Mouse (Mus musculus) myocyte (in vitro differentiated cells): ENCODE measurements around the gene Serinc5. TPM values are rescaled to one million over a fixed set of nuclear protein-coding genes. Genes with fewer than 3 reads are reported as not detected.
A peak's percentile ranks its signal among the peaks of the same experiment; 100 is the strongest.

Experiments
- H3K27me3 ChIP-seq: one replicate; pipeline ENCODE4 v1.6.1; 2011; ENCODE audit not compliant: control insufficient read depth, insufficient read depth, insufficient read length
- H3K36me3 ChIP-seq: one replicate; pipeline ENCODE4 v1.6.1; 2011; ENCODE audit not compliant: control insufficient read depth, insufficient read depth
- H3K4me2 ChIP-seq: one replicate; pipeline ENCODE4 v1.6.1; 2011; ENCODE audit warnings: low read depth, control low read depth
- H3K4me3 ChIP-seq: one replicate; pipeline ENCODE4 v1.5.1; 2011; ENCODE audit warnings: mild to moderate bottlenecking, control low read depth, moderate library complexity
- H3K79me2 ChIP-seq: one replicate; pipeline ENCODE4 v1.6.1; 2011; ENCODE audit not compliant: control insufficient read depth, insufficient read depth
- H3ac ChIP-seq: one replicate; pipeline ENCODE4 v1.6.1; 2011; ENCODE audit not compliant: control insufficient read depth, insufficient read length
- CEBPB ChIP-seq: IDR thresholded peaks from 2 replicates; pipeline ENCODE4 v1.6.1; 2011; ENCODE audit warnings: mild to moderate bottlenecking, moderate library complexity; ENCODE audit not compliant: poor library complexity, insufficient read depth, severe bottlenecking
- E2F4 ChIP-seq: IDR thresholded peaks from one replicate; pipeline ENCODE4 v1.6.1; 2011; ENCODE audit warnings: mild to moderate bottlenecking, control low read depth, moderate library complexity; ENCODE audit not compliant: insufficient read depth
- MAX ChIP-seq: IDR thresholded peaks from one replicate; pipeline ENCODE4 v1.6.1; 2011; ENCODE audit warnings: low read depth, mild to moderate bottlenecking, control low read depth
- MYOD1 ChIP-seq, 3 experiments: IDR thresholded peaks; one replicate each; pipeline ENCODE4 v1.6.1; 2011; ENCODE audit warnings: control low read depth in 2 of 3, low read depth in 2 of 3, mild to moderate bottlenecking in 2 of 3, moderate library complexity in 1 of 3; ENCODE audit not compliant: insufficient read length in 2 of 3, control insufficient read depth in 1 of 3
- MYOG ChIP-seq, 3 experiments: IDR thresholded peaks; one replicate each; pipeline ENCODE4 v1.6.1; 2011; ENCODE audit warnings: control low read depth in 2 of 3, low read depth in 2 of 3, mild to moderate bottlenecking in 2 of 3; ENCODE audit not compliant: insufficient read length in 2 of 3, control insufficient read depth in 1 of 3, insufficient read depth in 1 of 3
- POLR2A ChIP-seq: IDR thresholded peaks from one replicate; pipeline ENCODE4 v1.6.1; 2011; ENCODE audit warnings: low read depth, mild to moderate bottlenecking, control low read depth, moderate library complexity; ENCODE audit not compliant: insufficient read length
- POLR2AphosphoS2 ChIP-seq: IDR thresholded peaks from one replicate; pipeline ENCODE4 v1.6.1; 2011; ENCODE audit warnings: low read depth, control low read depth; ENCODE audit not compliant: insufficient read length
- REST ChIP-seq: IDR thresholded peaks from one replicate; pipeline ENCODE4 v1.6.1; 2011; ENCODE audit warnings: mild to moderate bottlenecking, control low read depth, moderate library complexity; ENCODE audit not compliant: insufficient read depth, insufficient read length
- SRF ChIP-seq: IDR thresholded peaks from one replicate; pipeline ENCODE4 v1.6.1; 2011; ENCODE audit warnings: low read depth; ENCODE audit not compliant: control insufficient read depth, insufficient read length
- TCF12 ChIP-seq: IDR thresholded peaks from one replicate; pipeline ENCODE4 v1.6.1; 2011; ENCODE audit warnings: mild to moderate bottlenecking, control low read depth; ENCODE audit not compliant: poor library complexity, insufficient read depth, severe bottlenecking
- TCF3 ChIP-seq: IDR thresholded peaks from one replicate; pipeline ENCODE4 v1.6.1; 2011; ENCODE audit warnings: low read depth, control low read depth; ENCODE audit not compliant: insufficient read length
- USF1 ChIP-seq: IDR thresholded peaks from one replicate; pipeline ENCODE4 v1.6.1; 2011; ENCODE audit warnings: low read depth, mild to moderate bottlenecking, control low read depth, moderate library complexity
- polyA plus RNA-seq: library from polyadenylated mRNA; unstranded; fragments of >200 nt; fragmentation: generic; extraction: Trizol; gene quantifications from one replicate; pipeline ENCODE4 v1.2.1, GENCODE M21; 2012; ENCODE audit warnings: missing spikeins

The Serinc5 gene
- polyA plus RNA-seq, 1 experiment: 5.4 TPM

DNA sequence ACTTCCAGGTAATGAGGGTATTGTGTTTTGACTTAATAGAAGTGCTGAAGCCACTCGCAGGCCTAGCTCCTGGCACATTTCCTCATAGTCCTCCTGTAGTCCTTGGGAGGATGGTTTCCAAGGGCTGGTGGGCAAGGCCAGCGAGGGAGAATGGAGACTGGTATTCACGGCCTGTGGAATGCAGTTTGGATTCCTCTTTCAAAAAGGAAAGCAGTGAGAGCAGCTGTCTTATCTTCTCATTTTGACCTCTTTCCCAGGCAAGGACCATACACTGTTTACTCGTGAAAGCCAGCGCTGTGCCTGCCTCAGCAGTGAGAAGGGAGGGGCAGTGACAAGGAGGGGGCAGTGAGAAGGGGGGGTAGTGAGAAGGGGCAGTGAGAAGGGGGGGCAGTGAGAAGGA is 42.4 kb downstream of the Serinc5 start:
- peak overlapping the region; percentile 31 for H3K4me2 ChIP-seq
- no peak overlapping the region for H3ac ChIP-seq
- H3K4me3 ChIP-seq: no peak overlapping the region
- no peaks in the 10 kb centered on the region for H3K79me2 ChIP-seq
- no peaks in the 10 kb centered on the region for H3K36me3 ChIP-seq
- H3K27me3 ChIP-seq: no peaks in the 10 kb centered on the region
- peak; percentile 42 to 69 (median 49) for TF ChIP-seq MYOD1 (IDR thresholded peaks at IDR 0.05; ENCODE audit: control insufficient read depth in 1 of 3, insufficient read length in 2 of 3, low read depth in 2 of 3)
- TF ChIP-seq SRF: no peak
- TF ChIP-seq MYOG (IDR thresholded peaks at IDR 0.05; ENCODE audit: control insufficient read depth in 1 of 3, insufficient read depth in 1 of 3, insufficient read length in 2 of 3, low read depth in 2 of 3): peak in 1 of 3 experiments; percentile 24
- TF ChIP-seq REST: no peak

- H3K4me2 ChIP-seq: peak overlapping the region; percentile 55
- no peaks in the 10 kb centered on the region for H3K27me3 ChIP-seq
- H3K79me2 ChIP-seq: no peaks in the 10 kb centered on the region
- no peak for TF ChIP-seq REST
- TF ChIP-seq CEBPB: no peak
- TF ChIP-seq MAX: no peak
- TF ChIP-seq E2F4: no peak
- TF ChIP-seq TCF3: no peak
- no peak for TF ChIP-seq POLR2A
- no peak for TF ChIP-seq MYOG (IDR thresholded peaks at IDR 0.05; ENCODE audit: control insufficient read depth in 1 of 3, insufficient read depth in 1 of 3, insufficient read length in 2 of 3, low read depth in 2 of 3)
- no peak for TF ChIP-seq TCF12
- no peak for TF ChIP-seq USF1
- TF ChIP-seq SRF: no peak
- TF ChIP-seq MYOD1 (IDR thresholded peaks at IDR 0.05; ENCODE audit: control insufficient read depth in 1 of 3, insufficient read length in 2 of 3, low read depth in 2 of 3): no peak
- H3ac ChIP-seq: no peak overlapping the region
- no peak overlapping the region for H3K4me3 ChIP-seq
- no peaks in the 10 kb centered on the region for H3K36me3 ChIP-seq
These were observed 46.1 kb downstream of the Serinc5 start for GRCm38 (mm10) chr13:92656815-92657513.

DNA sequence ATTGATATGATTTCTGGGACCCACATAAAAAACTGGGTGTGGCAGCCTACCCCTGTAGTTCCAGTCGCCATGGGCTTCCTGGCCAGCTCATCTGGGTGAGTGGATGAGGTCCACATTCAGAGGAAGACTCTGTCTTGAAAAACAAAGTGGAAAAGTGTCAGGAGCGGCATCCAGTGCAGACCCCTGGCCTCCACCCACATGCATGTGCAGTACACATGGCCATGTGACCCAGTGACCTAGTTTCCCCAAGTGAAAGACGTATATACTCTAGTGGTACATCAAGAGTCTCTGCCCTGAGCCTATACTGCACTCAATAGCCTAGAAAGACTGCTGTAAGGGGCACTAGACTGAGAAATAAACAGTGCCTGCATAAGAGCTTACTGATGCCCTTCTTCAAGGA is 48.7 kb downstream of the Serinc5 start:
- Histone ChIP-seq H3K27me3 (no peaks in the 10 kb centered on the region), H3ac (no peak overlapping the region), H3K79me2 (no peaks in the 10 kb centered on the region), H3K4me3 (no peak overlapping the region), H3K4me2 (no peak overlapping the region), H3K36me3 (no peaks in the 10 kb centered on the region)
- no peak for TF ChIP-seq CEBPB

- Histone ChIP-seq H3K36me3 (no peaks in the 10 kb centered on the region), H3K27me3 (no peaks in the 10 kb centered on the region), H3ac (no peak overlapping the region), H3K79me2 (no peaks in the 10 kb centered on the region), H3K4me3 (no peak overlapping the region), H3K4me2 (no peak overlapping the region)
- TF ChIP-seq SRF: no peak
- TF ChIP-seq POLR2A: no peak
- no peak for TF ChIP-seq POLR2AphosphoS2
- no peak for TF ChIP-seq MYOD1 (IDR thresholded peaks at IDR 0.05; ENCODE audit: control insufficient read depth in 1 of 3, insufficient read length in 2 of 3, low read depth in 2 of 3)
- TF ChIP-seq TCF12: no peak
- TF ChIP-seq MAX: no peak
- no peak for TF ChIP-seq CEBPB
- no peak for TF ChIP-seq REST
- TF ChIP-seq TCF3: no peak
These were observed 51.8 kb downstream of the Serinc5 start for GRCm38 (mm10) chr13:92662555-92663286.

DNA sequence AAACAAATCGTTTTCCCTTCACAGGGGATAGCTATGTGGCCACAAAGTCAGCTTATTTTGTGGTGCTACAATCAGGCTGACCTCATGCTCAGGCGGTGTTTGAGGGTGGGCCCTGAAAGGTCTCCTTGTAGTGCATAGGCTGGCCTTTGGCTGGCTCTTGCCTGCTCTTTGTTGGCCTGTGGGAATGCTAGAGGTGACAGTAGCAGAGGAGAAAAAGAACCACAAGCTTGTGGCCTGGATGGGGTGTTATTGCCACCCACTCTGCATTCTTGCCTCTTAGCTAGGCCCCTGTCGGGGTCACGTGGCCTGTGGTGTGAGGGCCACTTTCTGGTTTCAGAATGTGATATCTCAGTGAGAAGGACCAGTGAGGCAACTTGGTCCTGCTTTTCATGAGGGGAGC is 54.1 kb downstream of the Serinc5 start:
- no peaks in the 10 kb centered on the region for H3K27me3 ChIP-seq
- no peak overlapping the region for H3ac ChIP-seq
- H3K79me2 ChIP-seq: no peaks in the 10 kb centered on the region
- peak overlapping the region; percentile 26 for H3K4me2 ChIP-seq
- no peaks in the 10 kb centered on the region for H3K36me3 ChIP-seq
- TF ChIP-seq MYOG (IDR thresholded peaks at IDR 0.05; ENCODE audit: control insufficient read depth in 1 of 3, insufficient read depth in 1 of 3, insufficient read length in 2 of 3, low read depth in 2 of 3) (peak in 1 of 3 experiments; percentile 14), REST (no peak), E2F4 (no peak), CEBPB (no peak), POLR2A (no peak), TCF3 (no peak), MAX (no peak), USF1 (peak; percentile 85), MYOD1 (IDR thresholded peaks at IDR 0.05; ENCODE audit: control insufficient read depth in 1 of 3, insufficient read length in 2 of 3, low read depth in 2 of 3) (no peak), SRF (no peak)
- no peak overlapping the region for H3K4me3 ChIP-seq
